Mouse (Mus musculus): ENCODE results near the gene Slc25a34.

Slc25a34 gene

DNA sequence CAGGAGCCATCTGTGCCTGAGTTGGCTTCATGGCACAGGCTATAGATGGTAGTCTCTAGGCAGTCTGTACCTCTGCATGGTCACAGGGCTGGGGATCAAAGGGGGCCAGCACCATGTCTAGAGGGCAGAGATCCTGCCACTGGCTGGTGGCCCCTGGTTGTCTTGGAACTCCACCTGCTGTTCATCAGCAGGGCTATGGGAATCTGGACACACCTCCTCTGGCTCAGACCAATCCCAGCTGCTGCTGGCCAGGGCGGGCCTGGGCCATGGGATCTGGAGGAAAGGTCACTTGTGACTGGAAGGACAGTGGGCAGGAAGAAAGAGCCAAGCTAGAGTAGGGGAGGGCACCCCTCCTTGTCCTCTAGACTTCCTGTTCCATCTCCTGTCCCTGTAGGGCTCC, at the start of gene Slc25a34:
Slc25a34 (minus strand) TSS at position 156 of the 400 bp plus-strand sequence.
- no peak for DNase-seq (ENCODE audit: low read depth, low spot score)

DNA sequence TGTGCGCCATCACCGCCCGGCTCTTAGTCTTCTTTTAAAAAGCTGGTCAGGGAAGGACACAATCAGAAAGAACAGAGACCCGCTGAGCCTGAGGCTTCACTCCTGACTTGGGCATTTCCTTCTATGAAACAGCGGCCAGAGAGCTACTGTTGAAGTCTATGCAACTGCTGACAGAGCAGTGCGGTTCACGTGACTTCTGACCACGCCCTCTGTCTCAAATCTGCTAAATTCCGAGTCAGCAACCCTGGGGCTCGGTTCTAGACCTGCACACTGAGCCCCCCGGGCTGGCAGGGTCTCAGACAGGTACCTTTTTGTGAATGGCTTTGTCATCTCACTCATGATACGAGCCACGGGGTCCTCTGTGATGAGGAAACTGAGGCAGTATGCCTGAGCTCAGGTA, 48.7 kb upstream of the Slc25a34 start:
- DNase-seq (ENCODE audit: low read depth, low spot score) = no peak

GRCm38 (mm10) chr4:141671389-141671788, 47.8 kb upstream of the Slc25a34 start:
- DNase-seq (ENCODE audit: low read depth, low spot score) = no peak

DNA sequence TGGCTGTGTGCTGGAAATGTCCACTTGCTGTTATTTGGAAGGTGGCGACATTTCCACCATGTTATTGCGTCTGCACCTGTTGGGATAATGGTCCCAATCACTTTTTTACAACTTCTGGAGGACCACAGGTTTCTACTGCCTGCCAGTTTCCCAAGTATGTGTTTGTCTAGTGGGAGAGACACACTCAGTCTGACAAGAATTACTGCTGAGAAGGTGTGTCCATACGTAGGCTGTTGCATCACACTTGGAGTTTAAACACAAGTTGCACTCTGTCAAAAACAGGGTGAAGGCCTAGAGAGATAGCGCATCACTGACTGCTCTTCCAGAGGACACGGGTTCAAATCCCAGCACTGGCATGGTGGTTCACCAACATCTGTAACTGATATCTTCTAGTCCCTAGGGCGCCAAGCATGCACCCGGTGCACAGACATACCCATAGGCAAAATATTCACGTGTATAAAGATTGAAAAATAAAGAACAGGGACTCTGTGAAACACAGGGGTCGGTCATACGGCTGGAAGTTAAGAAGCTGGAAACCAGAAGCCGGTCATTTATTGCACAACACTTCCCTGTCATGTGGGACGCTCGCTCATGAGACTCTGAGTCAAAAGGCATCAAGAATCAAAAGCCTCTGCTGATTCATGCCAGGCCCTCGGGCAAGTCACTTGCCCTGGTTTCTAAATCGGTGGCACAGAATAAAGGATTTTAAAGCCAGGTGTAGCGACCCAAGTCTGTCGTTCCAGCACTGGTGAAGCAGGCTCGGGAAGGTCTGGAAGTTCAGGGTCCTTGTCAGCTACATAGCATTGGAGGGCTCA, 46.5 kb upstream of the Slc25a34 start:
- no peak for DNase-seq (ENCODE audit: low read depth, low spot score)

- no peak for DNase-seq (ENCODE audit: low read depth, low spot score)
Observed at GRCm38 (mm10) chr4:141664799-141665198, 41.2 kb upstream of the Slc25a34 start, which contains the start of gene Plekhm2. TSS of gene Plekhm2 (minus strand) at chr4:141664899.

- DNase-seq (ENCODE audit: low read depth, low spot score) = peak; percentile 81
Observed at GRCm38 (mm10) chr4:141664011-141664745, 40.6 kb upstream of the Slc25a34 start.

- DNase-seq (ENCODE audit: low read depth, low spot score) = peak; percentile 23
Observed at GRCm38 (mm10) chr4:141663122-141663931, 39.7 kb upstream of the Slc25a34 start.

DNA sequence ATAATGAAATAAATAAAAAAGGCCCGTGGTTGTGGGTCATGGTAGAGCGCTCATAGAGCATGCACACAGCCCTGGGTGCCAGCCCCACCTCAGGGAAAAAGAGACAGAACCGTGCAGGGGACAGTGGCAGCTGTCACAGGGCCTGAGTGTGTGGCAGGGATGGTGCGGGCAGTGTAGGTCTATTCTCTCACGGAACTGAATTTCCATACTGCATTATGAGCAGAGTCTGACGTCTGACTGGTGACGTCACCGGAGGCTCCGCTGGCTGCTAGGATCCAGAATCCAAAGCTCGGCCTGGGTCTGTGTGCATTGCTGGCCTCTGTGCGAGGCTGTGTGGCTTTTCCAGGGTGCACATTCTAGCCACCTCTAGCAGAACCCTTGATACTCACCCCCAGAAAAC, 37.3 kb upstream of the Slc25a34 start:
- no peak for DNase-seq (ENCODE audit: low read depth, low spot score)

GRCm38 (mm10) chr4:141659739-141660138, 36.1 kb upstream of the Slc25a34 start:
- DNase-seq (ENCODE audit: low read depth, low spot score) = peak; percentile 31

GRCm38 (mm10) chr4:141658846-141659484, 35.3 kb upstream of the Slc25a34 start:
- no peak for DNase-seq (ENCODE audit: low read depth, low spot score)

- no peak for DNase-seq (ENCODE audit: low read depth, low spot score)
Observed at GRCm38 (mm10) chr4:141656932-141657331, 33.3 kb upstream of the Slc25a34 start.

- no peak for DNase-seq (ENCODE audit: low read depth, low spot score)
Observed at GRCm38 (mm10) chr4:141655908-141656608, 32.4 kb upstream of the Slc25a34 start.

DNA sequence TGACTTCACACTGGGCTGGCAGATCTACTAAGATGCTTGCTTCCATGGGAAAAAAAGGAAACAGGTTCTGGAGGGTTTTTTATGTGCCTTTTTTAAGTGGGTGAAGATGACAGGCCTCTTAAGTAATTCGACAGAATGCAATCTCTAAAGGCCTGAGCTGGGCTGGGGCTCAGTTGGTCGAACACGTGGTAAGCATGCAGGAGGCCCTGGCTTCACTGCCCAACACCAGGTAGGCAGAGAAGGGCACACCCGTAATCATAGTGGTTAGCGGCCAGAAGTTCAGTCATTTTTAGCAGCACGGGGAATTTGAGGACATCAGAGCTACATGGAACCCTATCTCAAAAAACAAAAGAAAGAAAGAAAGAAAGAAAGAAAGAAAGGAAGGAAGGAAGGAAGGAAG, 30.9 kb upstream of the Slc25a34 start:
- DNase-seq (ENCODE audit: low read depth, low spot score) = no peak

- no peak for DNase-seq (ENCODE audit: low read depth, low spot score)
Observed at GRCm38 (mm10) chr4:141653813-141654212, 30.2 kb upstream of the Slc25a34 start.

- no peak for DNase-seq (ENCODE audit: low read depth, low spot score)
Observed at GRCm38 (mm10) chr4:141653044-141653443, 29.4 kb upstream of the Slc25a34 start.

GRCm38 (mm10) chr4:141651944-141652343, 28.3 kb upstream of the Slc25a34 start:
- no peak for DNase-seq (ENCODE audit: low read depth, low spot score)

DNA sequence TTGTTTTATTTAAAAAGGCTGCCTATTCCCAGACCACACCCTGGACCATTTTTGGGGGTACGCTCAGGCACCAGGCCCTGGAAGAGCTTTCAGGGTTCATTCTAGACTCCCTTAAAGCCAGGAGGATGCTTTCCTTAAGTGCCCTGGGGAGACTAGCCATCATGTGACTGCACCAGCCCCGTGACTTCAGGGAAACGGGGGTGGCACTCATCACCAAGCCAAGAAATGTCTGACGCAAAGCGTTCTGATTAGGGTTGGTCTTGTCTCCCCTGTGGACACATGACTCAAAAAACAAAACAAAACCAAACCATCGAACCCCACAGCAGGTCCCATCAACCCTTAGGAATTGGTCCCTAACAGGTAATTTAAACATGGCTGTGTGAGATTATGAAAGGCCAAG, 27.7 kb upstream of the Slc25a34 start:
- no peak for DNase-seq (ENCODE audit: low read depth, low spot score)

DNA sequence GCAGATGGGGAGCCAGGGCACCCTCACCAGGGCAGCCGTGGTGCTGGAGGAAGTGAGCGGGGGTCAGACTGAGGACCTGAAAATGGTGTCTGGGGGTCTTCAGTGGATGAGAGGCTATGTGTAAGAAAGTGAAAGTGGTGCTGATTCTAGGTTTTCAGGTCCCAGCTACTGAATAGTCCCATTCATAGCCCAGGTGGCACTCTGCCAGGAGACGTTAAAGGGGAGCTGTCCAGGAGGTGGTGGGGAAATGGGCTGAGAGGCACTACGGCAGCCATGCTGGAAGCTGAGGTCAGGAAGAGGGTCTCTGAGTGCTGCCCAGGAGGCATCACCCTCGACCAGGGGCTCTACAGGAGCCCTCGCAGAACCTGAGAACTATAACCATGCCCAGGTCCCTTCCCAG, 25.6 kb upstream of the Slc25a34 start:
- DNase-seq (ENCODE audit: low read depth, low spot score) = no peak

DNA sequence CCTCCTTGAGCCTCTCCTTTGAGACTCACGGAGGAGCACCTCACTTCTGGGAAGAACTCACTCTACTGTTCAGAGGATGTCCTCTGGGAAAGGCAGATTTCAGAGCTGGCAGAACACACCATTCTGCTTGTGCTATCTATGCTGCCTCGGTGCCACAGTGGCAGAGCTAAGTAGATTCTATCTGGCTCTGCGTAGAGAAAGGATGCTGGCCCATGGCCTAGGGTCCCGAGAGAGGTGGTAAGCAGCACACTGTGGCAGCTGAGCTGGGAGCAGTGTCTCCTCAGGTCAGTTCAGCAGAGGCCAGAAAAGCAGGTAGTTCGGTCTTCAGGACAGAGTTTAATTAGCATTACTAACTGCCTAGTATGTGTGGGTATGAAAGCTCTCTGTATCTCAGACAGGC, 24.6 kb upstream of the Slc25a34 start:
- DNase-seq (ENCODE audit: low read depth, low spot score) = no peak

- DNase-seq (ENCODE audit: low read depth, low spot score) = no peak
Observed at GRCm38 (mm10) chr4:141647187-141647586, 23.6 kb upstream of the Slc25a34 start.

GRCm38 (mm10) chr4:141645988-141646387, 22.4 kb upstream of the Slc25a34 start:
- no peak for DNase-seq (ENCODE audit: low read depth, low spot score)

Measured in CD4-positive, CD25-positive, alpha-beta regulatory T cell, adult 2 months (primary cell).